In the genomic region with DNA sequence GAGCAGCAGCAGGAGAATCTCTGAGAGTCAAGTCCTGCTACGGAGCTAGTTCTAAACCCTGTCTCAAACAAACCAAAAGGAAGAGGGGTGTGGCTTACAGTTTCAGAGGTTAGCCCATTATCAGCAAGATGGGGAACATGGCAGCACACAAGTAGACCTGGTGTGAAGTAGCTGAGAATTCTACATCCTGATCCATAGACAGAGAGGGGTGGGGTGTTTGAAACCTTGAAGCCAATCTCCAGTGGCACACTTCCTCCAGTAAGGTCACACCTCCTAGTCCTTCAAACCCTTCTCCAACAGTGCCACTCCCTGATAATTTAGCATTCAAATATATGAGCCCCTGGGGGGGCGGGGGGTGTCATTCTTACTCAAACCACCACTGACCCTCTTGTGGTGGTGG, we compare ENCODE assay signal across 17 mouse cellular contexts. TPM values are rescaled to one million over a fixed set of nuclear protein-coding genes. Genes with fewer than 3 reads are reported as not detected.
"Had no signal": no experiment of that assay in that cellular context is flagged by ENCODE, and none has a peak within 500 bp of the region (broad histone marks: within the 10 kb centered on the region; RNA-seq: fewer than 3 reads in every experiment).

No protein-coding gene starts in this region.

- H3K9ac ChIP-seq: liver, postnatal 0 days; lung, embryonic 15.5 days; midbrain, embryonic 12.5 days; neural tube, embryonic 12.5 days; stomach, embryonic 15.5 days had no signal

- H3K4me2 ChIP-seq: lung, embryonic 15.5 days; midbrain, embryonic 12.5 days; neural tube, embryonic 12.5 days; stomach, embryonic 15.5 days had no signal

- H3K4me3 ChIP-seq: lung, embryonic 15.5 days; midbrain, embryonic 10.5 days; midbrain, embryonic 12.5 days; myocyte; neural tube, embryonic 12.5 days; stomach, embryonic 15.5 days had no signal

- H3K36me3 ChIP-seq: lung, embryonic 15.5 days; midbrain, embryonic 10.5 days; midbrain, embryonic 12.5 days; neural tube, embryonic 12.5 days; stomach, embryonic 15.5 days had no signal

- ATAC-seq: liver, postnatal 0 days; lung, postnatal 0 days; midbrain, embryonic 16.5 days had no signal

- DNase-seq: liver, postnatal 0 days; lung, adult 2 months; lung, postnatal 4 days; midbrain, embryonic 14.5 days; right cerebral cortex, postnatal 14 days; thymus, adult 2 months; thymus, postnatal 25 days; thymus, postnatal 4 days had no signal

- H3K27me3 ChIP-seq: lung, embryonic 15.5 days; neural tube, embryonic 12.5 days; stomach, embryonic 15.5 days had no signal

- H3K27ac ChIP-seq: lung, embryonic 15.5 days; midbrain, embryonic 10.5 days; midbrain, embryonic 12.5 days; neural tube, embryonic 12.5 days; stomach, embryonic 15.5 days; stomach, postnatal 0 days had no signal

- H3K4me1 ChIP-seq: lung, embryonic 15.5 days; midbrain, embryonic 10.5 days; midbrain, embryonic 12.5 days; neural tube, embryonic 12.5 days; stomach, embryonic 15.5 days had no signal

- H3K9me3 ChIP-seq: lung, embryonic 15.5 days; midbrain, embryonic 10.5 days; midbrain, embryonic 12.5 days; neural tube, embryonic 12.5 days; stomach, embryonic 15.5 days had no signal

RNA-seq across cellular contexts. Expression of a gene that starts 13.9 kb away (rescaled TPM):
- polyA plus RNA-seq: lung, embryonic 15.5 days; lung, postnatal 0 days; stomach, postnatal 0 days had no signal
